Mouse (Mus musculus): ENCODE measurements at regions not wholly inside any gene's neighbourhood (a gene's known extent, or its start where the extent isn't known, plus 50 kb on each side); places are given as distances from the start of the nearest gene placed in this dataset.

GRCm38 (mm10) chrX:14273628-14274337 lies 62.8 kb downstream of the H2al1n start:
- DNase-seq = peak; percentile 37 to 58

- no peak for DNase-seq
Measured at GRCm38 (mm10) chrX:14279312-14279711, 68.4 kb downstream of the H2al1n start.

GRCm38 (mm10) chrX:14279736-14280135 lies 68.8 kb downstream of the H2al1n start:
- DNase-seq = no peak

- DNase-seq = no peak
Measured at GRCm38 (mm10) chrX:14294890-14295289, 83.9 kb downstream of the H2al1n start.

GRCm38 (mm10) chrX:14302125-14302524 lies 91.2 kb downstream of the H2al1n start:
- DNase-seq = no peak

- no peak for DNase-seq
Measured at GRCm38 (mm10) chrX:14312746-14313145, 101.8 kb downstream of the H2al1n start.

- no peak for DNase-seq
Measured at GRCm38 (mm10) chrX:14352416-14352815, 141.5 kb downstream of the H2al1n start.

GRCm38 (mm10) chrX:14353366-14353765 lies 142.4 kb downstream of the H2al1n start:
- no peak for DNase-seq

- DNase-seq = peak; percentile 33 to 67
Measured at GRCm38 (mm10) chrX:14356466-14357030, 145.6 kb downstream of the H2al1n start.
